Mouse (Mus musculus) gastrocnemius, adult 2 months (tissue): Measurements from ENCODE around the gene B3gat3. TPM values are rescaled to one million over a fixed set of nuclear protein-coding genes. Genes with fewer than 3 reads are reported as not detected.
"Not testable (repeated sequence)": the region's sequence is repeated elsewhere in the genome, so short reads cannot be mapped to it uniquely, and the experiment has no call there.

ENCODE experiments used
- DNase-seq: peaks from one replicate; pipeline ENCODE4 v3.0.0; 2022
- H3K27ac ChIP-seq: fragments of 200-600 bp; 2 replicates; pipeline ENCODE4 v1.8.1; 2022; ENCODE audit warnings: mild to moderate bottlenecking
- H3K4me3 ChIP-seq: fragments of 200-600 bp; 2 replicates; pipeline ENCODE4 v1.8.1; 2022; ENCODE audit warnings: mild to moderate bottlenecking, moderate library complexity
- CTCF ChIP-seq: fragments of 200-600 bp; IDR thresholded peaks from 2 replicates; pipeline ENCODE4 v1.8.1; 2022; ENCODE audit warnings: antibody characterized with exemption, mild to moderate bottlenecking, moderate library complexity
- intact Hi-C: fragments of 180-260 bp; cut with DNase I; formaldehyde crosslinking; loops from one replicate; pipeline ENCODE4 v1.15.1; 2025
- total RNA-seq, 2 experiments: library from RNA; stranded (reverse); gene quantifications; 2 replicates each; pipeline ENCODE4 v1.2.3; 2021

B3gat3 gene
- total RNA-seq, 2 experiments from 2014 or later, result 32.2 to 35.7 TPM

GRCm38 (mm10) chr19:8887585-8888463 lies 32.4 kb upstream of the B3gat3 start:
- peak overlapping the region; percentile 90 for H3K27ac ChIP-seq
- intact Hi-C loops, result no loop called here
- DNase-seq, result no peak
- peak overlapping the region; percentile 82 for H3K4me3 ChIP-seq
- no peak for TF ChIP-seq CTCF

- no peak for TF ChIP-seq CTCF
- H3K4me3 ChIP-seq, result peak within 1 kb of the TSS; percentile 82
- intact Hi-C loops, result no loop called here
Measured at GRCm38 (mm10) chr19:8888511-8889385, 31.4 kb upstream of the B3gat3 start, which contains the start of the genes 1810009A15Rik and Gm49416. 1810009A15Rik (plus strand) TSS chr19:8888853. Gm49416 (plus strand) TSS chr19:8888926.

GRCm38 (mm10) chr19:8892829-8893766 lies 27.1 kb upstream of the B3gat3 start, which contains the start of gene Ints5:
Ints5 (plus strand) TSS chr19:8893005.
- no peak for TF ChIP-seq CTCF
- peak; percentile 90 for DNase-seq
- intact Hi-C loops, result loop anchor here (5.0 kb wide), 1 partner anchor 34 kb away; the partner anchor contains the start of genes Eml3 and Rom1
- peak within 1 kb of the TSS; percentile 83 for H3K4me3 ChIP-seq
- peak within 1 kb of the TSS; percentile 94 for H3K27ac ChIP-seq

More at GRCm38 (mm10) chr19:8888511-8889385, 31.4 kb upstream of the B3gat3 start, which contains the start of the genes 1810009A15Rik and Gm49416:
- DNase-seq, result peak; percentile 96
- peak within 1 kb of the TSS; percentile 90 for H3K27ac ChIP-seq

GRCm38 (mm10) chr19:8895397-8895960 lies 24.7 kb upstream of the B3gat3 start:
- Histone ChIP-seq H3K4me3 (no peak overlapping the region), H3K27ac (no peak overlapping the region)
- intact Hi-C loops, result no loop called here
- no peak for TF ChIP-seq CTCF
- DNase-seq, result no peak

GRCm38 (mm10) chr19:8896231-8896630 lies 23.9 kb upstream of the B3gat3 start:
- H3K27ac ChIP-seq, H3K4me3 ChIP-seq, intact Hi-C loops, DNase-seq: not testable (repeated sequence)

- DNase-seq, result peak; percentile 63
- peak overlapping the region; percentile 96 for H3K27ac ChIP-seq
- peak overlapping the region; percentile 91 for H3K4me3 ChIP-seq
- intact Hi-C loops, result not testable (repeated sequence)
Measured at GRCm38 (mm10) chr19:8897211-8897864, 22.8 kb upstream of the B3gat3 start.

GRCm38 (mm10) chr19:8897865-8898495 lies 22.2 kb upstream of the B3gat3 start, which contains the start of gene Ganab:
Ganab (plus strand) TSS chr19:8898071.
- peak; percentile 97 for DNase-seq
- peak; percentile 33; the same call in 1 of the 2 replicates for TF ChIP-seq CTCF
- intact Hi-C loops, result loop anchor here (2.0 kb wide), 2 partner anchors 21 to 27 kb away; partner anchors contain the start of gene Ubxn1
- Histone ChIP-seq H3K4me3 (peak within 1 kb of the TSS; percentile 91), H3K27ac (peak within 1 kb of the TSS; percentile 96)

GRCm38 (mm10) chr19:8898576-8898975 lies 21.6 kb upstream of the B3gat3 start:
- intact Hi-C loops, result loop anchor here (2.0 kb wide), 2 partner anchors 20 to 28 kb away; partner anchors contain the start of gene Ubxn1
- no peak for TF ChIP-seq CTCF
- peak overlapping the region; percentile 91 for H3K4me3 ChIP-seq

GRCm38 (mm10) chr19:8899079-8899478 lies 21.1 kb upstream of the B3gat3 start:
- H3K27ac ChIP-seq, result peak overlapping the region; percentile 96; the same call in 1 of the 2 replicates
- DNase-seq, result no peak
- intact Hi-C loops, result loop anchor here (2.0 kb wide), 2 partner anchors 20 to 28 kb away; partner anchors contain the start of gene Ubxn1
- peak overlapping the region; percentile 91 for H3K4me3 ChIP-seq
- TF ChIP-seq CTCF, result no peak

More at GRCm38 (mm10) chr19:8898576-8898975, 21.6 kb upstream of the B3gat3 start:
- H3K27ac ChIP-seq, result peak overlapping the region; percentile 96
- no peak for DNase-seq

GRCm38 (mm10) chr19:8903412-8903811 lies 16.8 kb upstream of the B3gat3 start:
- Histone ChIP-seq H3K4me3 (no peak overlapping the region), H3K27ac (no peak overlapping the region)
- DNase-seq, result no peak
- intact Hi-C loops, result no loop called here
- TF ChIP-seq CTCF, result no peak
